Mouse (Mus musculus): Measurements from ENCODE around the gene Spem2.

GRCm38 (mm10) chr11:69834001-69834549, 15.8 kb upstream of the Spem2 start:
- TF ChIP-seq CTCF (IDR thresholded peaks at IDR 0.05; ENCODE audit: insufficient read depth, low read length) (no peak), POLR2A (IDR thresholded peaks at IDR 0.05; ENCODE audit: borderline replicate concordance, extremely low read depth, low read depth, low read length) (no peak)

Measured in lung, adult 2 months (tissue).